Mouse (Mus musculus) MEL (cell line): ENCODE data around the gene Rac2.

Source experiments
- CTCF ChIP-seq, 3 experiments: IDR thresholded peaks in 2 of 3; conservative IDR thresholded peaks in 1 of 3; 2 replicates each; pipeline ENCODE4 v1.5.1; 2011 to 2012; ENCODE audit warnings: low read length in 3 of 3, low read depth in 2 of 3, mild to moderate bottlenecking in 2 of 3, improper control_type of control experiment in 1 of 3, inconsistent platforms in 1 of 3, mixed read lengths in 1 of 3, moderate library complexity in 1 of 3; ENCODE audit not compliant: control insufficient read depth in 1 of 3, insufficient read depth in 1 of 3, poor library complexity in 1 of 3, severe bottlenecking in 1 of 3
- HCFC1 ChIP-seq: IDR thresholded peaks from 2 replicates; pipeline ENCODE4 v1.6.1; 2012; ENCODE audit warnings: low read depth, mild to moderate bottlenecking, inconsistent platforms, low read length, improper control_type of control experiment, moderate library complexity
- MAX ChIP-seq: IDR thresholded peaks from 2 replicates; pipeline ENCODE4 v1.6.1; 2011; ENCODE audit warnings: low read length, improper control_type of control experiment
- MAZ ChIP-seq: IDR thresholded peaks from 2 replicates; pipeline ENCODE4 v1.6.1; 2012; ENCODE audit warnings: low read depth, mild to moderate bottlenecking, inconsistent platforms, low read length, improper control_type of control experiment
- MXI1 ChIP-seq: IDR thresholded peaks from 2 replicates; pipeline ENCODE4 v1.6.1; 2011; ENCODE audit warnings: mild to moderate bottlenecking, low read depth, low read length, improper control_type of control experiment
- POLR2A ChIP-seq, 2 experiments: IDR thresholded peaks; 2 replicates each; pipeline ENCODE4 v1.6.1; 2011 to 2012; ENCODE audit warnings: low read length in 2 of 2, mild to moderate bottlenecking in 2 of 2, control low read depth in 1 of 2, improper control_type of control experiment in 1 of 2, low read depth in 1 of 2, moderate library complexity in 1 of 2; ENCODE audit not compliant: control insufficient read depth in 1 of 2, insufficient read depth in 1 of 2, poor library complexity in 1 of 2
- TAL1 ChIP-seq: IDR thresholded peaks from 2 replicates; pipeline ENCODE4 v1.6.1; 2012; ENCODE audit warnings: mild to moderate bottlenecking, inconsistent platforms, low read length, moderate library complexity, mixed read lengths
- USF2 ChIP-seq, 2 experiments: IDR thresholded peaks; 2 replicates each; pipeline ENCODE4 v1.6.1; 2011 to 2012; ENCODE audit warnings: improper control_type of control experiment in 2 of 2, low read length in 2 of 2, borderline replicate concordance in 1 of 2, inconsistent platforms in 1 of 2, low read depth in 1 of 2, mild to moderate bottlenecking in 1 of 2; ENCODE audit not compliant: insufficient read depth in 1 of 2
- ZMIZ1 ChIP-seq: IDR thresholded peaks from 2 replicates; pipeline ENCODE4 v1.6.1; 2012; ENCODE audit warnings: low read depth, mild to moderate bottlenecking, inconsistent platforms, low read length, improper control_type of control experiment, moderate library complexity
- ZNF384 ChIP-seq: IDR thresholded peaks from 2 replicates; pipeline ENCODE4 v1.6.1; 2012; ENCODE audit warnings: low read depth, mild to moderate bottlenecking, inconsistent platforms, low read length, improper control_type of control experiment

GRCm38 (mm10) chr15:78554545-78555313 is 17.9 kb downstream of the Rac2 start:
- TF ChIP-seq MAX (no peak), CTCF (IDR thresholded peaks at IDR 0.05 in 2 of 3, conservative IDR thresholded peaks at IDR 0.05 in 1 of 3; ENCODE audit: control insufficient read depth in 1 of 3, insufficient read depth in 1 of 3, low read depth in 2 of 3, low read length in 3 of 3, poor library complexity in 1 of 3, severe bottlenecking in 1 of 3) (no peak), TAL1 (no peak), ZNF384 (no peak), MAZ (no peak), ZMIZ1 (peak; percentile 67; the same call in 1 of the 2 replicates), POLR2A (IDR thresholded peaks at IDR 0.05; ENCODE audit: control insufficient read depth in 1 of 2, insufficient read depth in 1 of 2, low read depth in 1 of 2, low read length in 2 of 2, poor library complexity in 1 of 2) (peak; percentile 50 to 92; a peak in 2 of 4 replicates), MXI1 (0 out of 2 replicates have a peak, but pooled peaks have one; percentile 18), USF2 (IDR thresholded peaks at IDR 0.05; ENCODE audit: borderline replicate concordance in 1 of 2, insufficient read depth in 1 of 2, low read depth in 1 of 2, low read length in 2 of 2) (no peak), HCFC1 (peak; percentile 82)
